Mouse (Mus musculus) MEL (cell line): Measurements from ENCODE around the gene Cfdp1.

Experiments used
- CTCF ChIP-seq, 3 experiments: IDR thresholded peaks in 2 of 3; conservative IDR thresholded peaks in 1 of 3; 2 replicates each; pipeline ENCODE4 v1.5.1; 2011 to 2012; ENCODE audit warnings: low read length in 3 of 3, low read depth in 2 of 3, mild to moderate bottlenecking in 2 of 3, improper control_type of control experiment in 1 of 3, inconsistent platforms in 1 of 3, mixed read lengths in 1 of 3, moderate library complexity in 1 of 3; ENCODE audit not compliant: control insufficient read depth in 1 of 3, insufficient read depth in 1 of 3, poor library complexity in 1 of 3, severe bottlenecking in 1 of 3
- POLR2A ChIP-seq, 2 experiments: IDR thresholded peaks; 2 replicates each; pipeline ENCODE4 v1.6.1; 2011 to 2012; ENCODE audit warnings: low read length in 2 of 2, mild to moderate bottlenecking in 2 of 2, control low read depth in 1 of 2, improper control_type of control experiment in 1 of 2, low read depth in 1 of 2, moderate library complexity in 1 of 2; ENCODE audit not compliant: control insufficient read depth in 1 of 2, insufficient read depth in 1 of 2, poor library complexity in 1 of 2
- USF1 ChIP-seq: IDR thresholded peaks from 2 replicates; pipeline ENCODE4 v1.6.1; 2014; ENCODE audit warnings: low read depth, mild to moderate bottlenecking, inconsistent platforms, low read length, improper control_type of control experiment, moderate library complexity
- ZNF384 ChIP-seq: IDR thresholded peaks from 2 replicates; pipeline ENCODE4 v1.6.1; 2012; ENCODE audit warnings: low read depth, mild to moderate bottlenecking, inconsistent platforms, low read length, improper control_type of control experiment

DNA sequence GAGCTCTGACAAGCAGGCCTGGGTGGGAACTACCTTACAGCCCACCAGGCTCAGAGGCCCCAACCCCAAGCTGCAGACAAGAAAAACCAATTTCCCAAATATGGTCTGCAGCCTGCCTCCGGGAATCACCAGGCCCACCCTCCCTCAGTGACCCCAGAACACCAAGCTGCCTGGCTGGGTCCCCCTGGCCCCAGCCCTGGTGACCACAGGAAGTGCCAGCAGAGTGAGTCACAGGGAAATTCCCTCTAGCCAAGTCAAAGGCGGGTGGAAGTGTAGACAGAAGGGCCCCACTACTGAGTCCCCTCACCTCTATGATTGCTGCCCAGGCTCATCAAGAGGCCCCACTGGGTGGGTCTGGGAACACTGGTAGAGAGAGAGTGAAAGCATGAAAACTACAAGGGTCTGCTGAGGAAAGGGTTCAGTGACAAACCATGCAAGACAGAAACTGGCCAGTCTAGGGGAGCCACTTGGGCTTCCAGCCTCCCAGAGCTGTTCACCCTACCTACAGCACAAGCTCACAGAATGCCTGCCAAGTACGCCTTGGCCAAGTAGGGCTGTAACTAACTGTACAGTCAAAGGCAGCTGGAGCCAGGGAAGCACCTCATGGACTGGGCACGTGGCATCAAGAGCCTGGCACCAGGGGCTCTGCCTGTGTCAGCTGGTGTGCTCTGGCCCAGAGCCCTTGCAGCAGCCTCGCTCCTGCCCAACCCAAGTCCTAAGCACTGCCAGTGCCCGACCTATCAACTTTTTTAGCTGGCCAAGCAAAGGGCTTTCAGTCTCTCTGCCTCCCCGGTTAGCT, 127.8 kb downstream of the Cfdp1 start:
- no peak for TF ChIP-seq POLR2A (IDR thresholded peaks at IDR 0.05; ENCODE audit: control insufficient read depth in 1 of 2, insufficient read depth in 1 of 2, low read depth in 1 of 2, low read length in 2 of 2, poor library complexity in 1 of 2)
- TF ChIP-seq USF1 = no peak
- no peak for TF ChIP-seq CTCF (IDR thresholded peaks at IDR 0.05 in 2 of 3, conservative IDR thresholded peaks at IDR 0.05 in 1 of 3; ENCODE audit: control insufficient read depth in 1 of 3, insufficient read depth in 1 of 3, low read depth in 2 of 3, low read length in 3 of 3, poor library complexity in 1 of 3, severe bottlenecking in 1 of 3)
- no peak for TF ChIP-seq ZNF384
